Mouse (Mus musculus): ENCODE measurements around the gene Taf4. TPM values are rescaled to one million over a fixed set of nuclear protein-coding genes. Genes with fewer than 3 reads are reported as not detected.

The Taf4 gene
- total and polyA plus RNA-seq, 3 experiments, result 7.4 to 20.5 (median 16.4) TPM

DNA sequence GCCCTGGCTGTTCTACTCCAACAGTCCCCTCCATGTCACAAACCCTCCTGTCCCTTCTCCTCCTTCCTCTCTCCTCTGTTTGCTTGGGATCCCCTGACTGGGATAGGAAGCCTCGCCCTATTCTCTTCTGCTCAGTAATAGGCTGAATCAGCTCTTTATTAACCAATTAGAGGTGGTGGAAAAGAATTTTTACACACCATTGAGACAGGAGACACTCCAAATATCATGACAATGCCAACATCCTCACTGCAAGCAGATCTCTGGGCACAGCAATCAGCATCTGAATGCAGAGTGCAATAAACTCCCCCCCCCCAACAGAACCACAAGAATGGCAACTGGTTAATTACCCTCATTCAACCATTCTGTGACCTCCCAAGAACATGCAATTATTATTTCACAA is 12.7 kb upstream of the Taf4 start:
- Histone ChIP-seq H3K27ac (no peak overlapping the region), H3K4me1 (ENCODE audit: control insufficient read depth, insufficient read depth, low read length) (peaks cover 3% of the 10 kb centered on the region; the same call in 1 of the 2 replicates), H3K27me3 (ENCODE audit: control insufficient read depth, insufficient read depth, low read length) (no peaks in the 10 kb centered on the region), H3K4me3 (no peak overlapping the region), H3K9ac (ENCODE audit: low read depth, low read length) (no peak overlapping the region), H3K36me3 (ENCODE audit: control insufficient read depth, insufficient read depth, low read length) (no peaks in the 10 kb centered on the region), H3K79me2 (replicated peaks; ENCODE audit: control insufficient read depth, insufficient read depth, low read length) (no peaks in the 10 kb centered on the region)
- 85% methylated on average over 1 of the region's 1 CpGs for WGBS
- TF ChIP-seq EP300 (IDR thresholded peaks at IDR 0.05; ENCODE audit: insufficient read depth, low read depth, low read length) (no peak), CTCF (IDR thresholded peaks at IDR 0.05) (no peak), POLR2A (IDR thresholded peaks at IDR 0.05; ENCODE audit: insufficient read depth, low read depth, low read length) (no peak)
- intact Hi-C loops (cut with DNase I), result no loop called here
- no peak for DNase-seq

GRCm38 (mm10) chr2:179986437-179987022 is 10.1 kb upstream of the Taf4 start:
- TF ChIP-seq POLR2A (IDR thresholded peaks at IDR 0.05; ENCODE audit: insufficient read depth, low read depth, low read length), result no peak
- no peak for TF ChIP-seq EP300 (IDR thresholded peaks at IDR 0.05; ENCODE audit: insufficient read depth, low read depth, low read length)
- TF ChIP-seq CTCF (IDR thresholded peaks at IDR 0.05), result no peak
- Histone ChIP-seq H3K4me1 (ENCODE audit: control insufficient read depth, insufficient read depth, low read length) (peaks cover 3% of the 10 kb centered on the region; the same call in 1 of the 2 replicates), H3K27ac (no peak overlapping the region), H3K36me3 (ENCODE audit: control insufficient read depth, insufficient read depth, low read length) (no peaks in the 10 kb centered on the region), H3K27me3 (ENCODE audit: control insufficient read depth, insufficient read depth, low read length) (no peaks in the 10 kb centered on the region), H3K4me3 (no peak overlapping the region), H3K79me2 (replicated peaks; ENCODE audit: control insufficient read depth, insufficient read depth, low read length) (no peaks in the 10 kb centered on the region), H3K9ac (ENCODE audit: low read depth, low read length) (no peak overlapping the region)
- WGBS, result 75% methylated on average over 10 of the region's 10 CpGs
- intact Hi-C loops (cut with DNase I), result no loop called here
- DNase-seq, result no peak

DNA sequence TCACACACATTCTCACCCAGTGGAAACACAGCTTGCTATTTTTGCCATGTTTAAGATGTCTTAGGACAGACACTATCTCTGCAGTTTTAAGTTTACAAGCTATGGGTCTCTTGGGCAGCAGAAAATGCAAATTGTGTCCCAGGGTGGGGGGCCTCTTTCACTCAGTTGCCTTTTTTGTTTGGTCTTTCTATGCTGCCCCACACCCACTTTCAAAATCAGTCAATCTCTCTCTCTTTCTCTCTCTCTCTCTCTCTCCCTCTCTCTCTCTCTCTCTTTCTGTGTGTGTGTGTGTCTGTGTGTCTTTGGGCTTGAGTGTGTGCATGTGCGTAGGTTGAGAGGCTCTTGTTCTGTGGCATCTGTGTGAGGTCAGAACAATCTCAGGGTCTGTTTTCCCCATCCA is 9.2 kb upstream of the Taf4 start:
- Histone ChIP-seq H3K9ac (ENCODE audit: low read depth, low read length) (no peak overlapping the region), H3K79me2 (replicated peaks; ENCODE audit: control insufficient read depth, insufficient read depth, low read length) (no peaks in the 10 kb centered on the region), H3K27me3 (ENCODE audit: control insufficient read depth, insufficient read depth, low read length) (no peaks in the 10 kb centered on the region), H3K4me1 (ENCODE audit: control insufficient read depth, insufficient read depth, low read length) (peaks cover 3% of the 10 kb centered on the region; the same call in 1 of the 2 replicates), H3K4me3 (no peak overlapping the region), H3K36me3 (ENCODE audit: control insufficient read depth, insufficient read depth, low read length) (no peaks in the 10 kb centered on the region), H3K27ac (no peak overlapping the region)
- intact Hi-C loops (cut with DNase I), result no loop called here
- TF ChIP-seq POLR2A (IDR thresholded peaks at IDR 0.05; ENCODE audit: insufficient read depth, low read depth, low read length) (no peak), EP300 (IDR thresholded peaks at IDR 0.05; ENCODE audit: insufficient read depth, low read depth, low read length) (no peak), CTCF (IDR thresholded peaks at IDR 0.05) (no peak)
- 93% methylated on average over 1 of the region's 1 CpGs for WGBS
- no peak for DNase-seq

DNA sequence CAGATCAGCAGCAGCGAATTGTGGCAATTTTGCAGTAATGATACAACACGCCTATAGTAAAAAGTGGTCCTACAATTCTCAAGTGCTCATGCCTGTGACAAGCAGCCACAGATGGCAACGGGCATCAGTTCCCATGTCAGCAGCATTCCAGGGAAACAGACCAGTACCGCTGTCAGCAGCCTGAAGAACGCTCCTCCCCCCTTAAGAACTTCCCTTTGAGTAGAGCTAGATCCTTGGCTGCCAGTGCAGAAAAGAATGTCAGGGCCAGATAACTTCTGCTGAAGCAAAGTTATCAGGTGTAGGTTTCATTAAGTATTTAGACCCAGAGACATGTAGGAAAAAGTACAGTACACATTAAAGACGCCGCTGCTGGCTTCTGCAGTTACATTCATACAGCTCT is 8.4 kb upstream of the Taf4 start:
- TF ChIP-seq CTCF (IDR thresholded peaks at IDR 0.05) (no peak), EP300 (IDR thresholded peaks at IDR 0.05; ENCODE audit: insufficient read depth, low read depth, low read length) (no peak), POLR2A (IDR thresholded peaks at IDR 0.05; ENCODE audit: insufficient read depth, low read depth, low read length) (no peak)
- H3K4me3 ChIP-seq, result no peak overlapping the region
- no peak overlapping the region for H3K27ac ChIP-seq
- intact Hi-C loops (cut with DNase I), result no loop called here
- H3K36me3 ChIP-seq (ENCODE audit: control insufficient read depth, insufficient read depth, low read length), result no peaks in the 10 kb centered on the region
- no peaks in the 10 kb centered on the region for H3K79me2 ChIP-seq (replicated peaks; ENCODE audit: control insufficient read depth, insufficient read depth, low read length)
- DNase-seq, result no peak
- peaks cover 6% of the 10 kb centered on the region for H3K4me1 ChIP-seq (ENCODE audit: control insufficient read depth, insufficient read depth, low read length)
- 23% methylated on average over 7 of the region's 7 CpGs for WGBS
- no peak overlapping the region for H3K9ac ChIP-seq (ENCODE audit: low read depth, low read length)
- H3K27me3 ChIP-seq (ENCODE audit: control insufficient read depth, insufficient read depth, low read length), result no peaks in the 10 kb centered on the region

GRCm38 (mm10) chr2:179982715-179983114 is 6.3 kb upstream of the Taf4 start:
- Histone ChIP-seq H3K36me3 (ENCODE audit: control insufficient read depth, insufficient read depth, low read length) (peaks cover 5% of the 10 kb centered on the region; the same call in 1 of the 2 replicates), H3K9ac (ENCODE audit: low read depth, low read length) (no peak overlapping the region), H3K27me3 (ENCODE audit: control insufficient read depth, insufficient read depth, low read length) (no peaks in the 10 kb centered on the region), H3K79me2 (replicated peaks; ENCODE audit: control insufficient read depth, insufficient read depth, low read length) (no peaks in the 10 kb centered on the region), H3K4me3 (no peak overlapping the region), H3K27ac (no peak overlapping the region), H3K4me1 (ENCODE audit: control insufficient read depth, insufficient read depth, low read length) (peaks cover 11% of the 10 kb centered on the region)
- 93% methylated on average over 3 of the region's 3 CpGs for WGBS
- DNase-seq, result no peak
- TF ChIP-seq CTCF (IDR thresholded peaks at IDR 0.05), result no peak
- no peak for TF ChIP-seq POLR2A (IDR thresholded peaks at IDR 0.05; ENCODE audit: insufficient read depth, low read depth, low read length)
- TF ChIP-seq EP300 (IDR thresholded peaks at IDR 0.05; ENCODE audit: insufficient read depth, low read depth, low read length), result no peak
- intact Hi-C loops (cut with DNase I), result no loop called here

DNA sequence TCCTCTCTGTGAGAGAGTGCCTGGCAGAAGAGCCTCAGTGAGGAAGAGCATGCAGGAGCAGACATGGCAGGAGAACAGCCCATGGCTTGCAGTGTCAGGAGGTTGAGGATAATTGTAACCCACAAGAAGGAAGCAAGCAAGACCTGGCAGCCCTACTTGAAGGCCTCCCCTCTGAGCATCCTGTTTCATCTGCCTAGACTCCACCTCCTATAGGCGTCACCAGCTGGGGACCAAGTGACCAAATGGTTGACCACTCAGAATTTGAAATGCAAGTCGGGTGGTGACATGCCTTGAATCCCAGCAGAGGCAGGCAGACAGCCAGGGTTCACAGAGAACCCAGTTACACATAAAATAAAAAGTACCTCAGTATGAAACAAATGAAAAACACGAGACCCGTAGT is 4.2 kb upstream of the Taf4 start:
- no peak for DNase-seq
- no peak overlapping the region for H3K4me3 ChIP-seq
- H3K9ac ChIP-seq (ENCODE audit: low read depth, low read length), result no peak overlapping the region
- H3K27ac ChIP-seq, result no peak overlapping the region; the same call in 1 of the 2 replicates
- H3K27me3 ChIP-seq (ENCODE audit: control insufficient read depth, insufficient read depth, low read length), result no peaks in the 10 kb centered on the region
- TF ChIP-seq POLR2A (IDR thresholded peaks at IDR 0.05; ENCODE audit: insufficient read depth, low read depth, low read length), result no peak
- no peak for TF ChIP-seq EP300 (IDR thresholded peaks at IDR 0.05; ENCODE audit: insufficient read depth, low read depth, low read length)
- TF ChIP-seq CTCF (IDR thresholded peaks at IDR 0.05), result no peak
- intact Hi-C loops (cut with DNase I), result no loop called here
- WGBS, result 44% methylated on average over 4 of the region's 4 CpGs
- peaks cover 11% of the 10 kb centered on the region for H3K4me1 ChIP-seq (ENCODE audit: control insufficient read depth, insufficient read depth, low read length)
- H3K36me3 ChIP-seq (ENCODE audit: control insufficient read depth, insufficient read depth, low read length), result peaks cover 7% of the 10 kb centered on the region; the same call in 1 of the 2 replicates
- H3K79me2 ChIP-seq (replicated peaks; ENCODE audit: control insufficient read depth, insufficient read depth, low read length), result no peaks in the 10 kb centered on the region
